Mouse (Mus musculus) testis, postnatal 14 days (tissue): ENCODE data around the gene Aldh1a1.

Source experiments
- DNase-seq: peaks from one replicate; pipeline ENCODE4 v3.0.0; 2021; ENCODE audit warnings: low spot score

Aldh1a1 gene

GRCm38 (mm10) chr19:20653082-20653676 lies 160.7 kb downstream of the Aldh1a1 start:
- DNase-seq = no peak

- DNase-seq = no peak
These were observed 161.8 kb downstream of the Aldh1a1 start for GRCm38 (mm10) chr19:20654141-20654873.

GRCm38 (mm10) chr19:20677697-20678355 lies 185.3 kb downstream of the Aldh1a1 start:
- no peak for DNase-seq
